10 mouse cellular contexts compared by ENCODE assay signal in the genomic region with DNA sequence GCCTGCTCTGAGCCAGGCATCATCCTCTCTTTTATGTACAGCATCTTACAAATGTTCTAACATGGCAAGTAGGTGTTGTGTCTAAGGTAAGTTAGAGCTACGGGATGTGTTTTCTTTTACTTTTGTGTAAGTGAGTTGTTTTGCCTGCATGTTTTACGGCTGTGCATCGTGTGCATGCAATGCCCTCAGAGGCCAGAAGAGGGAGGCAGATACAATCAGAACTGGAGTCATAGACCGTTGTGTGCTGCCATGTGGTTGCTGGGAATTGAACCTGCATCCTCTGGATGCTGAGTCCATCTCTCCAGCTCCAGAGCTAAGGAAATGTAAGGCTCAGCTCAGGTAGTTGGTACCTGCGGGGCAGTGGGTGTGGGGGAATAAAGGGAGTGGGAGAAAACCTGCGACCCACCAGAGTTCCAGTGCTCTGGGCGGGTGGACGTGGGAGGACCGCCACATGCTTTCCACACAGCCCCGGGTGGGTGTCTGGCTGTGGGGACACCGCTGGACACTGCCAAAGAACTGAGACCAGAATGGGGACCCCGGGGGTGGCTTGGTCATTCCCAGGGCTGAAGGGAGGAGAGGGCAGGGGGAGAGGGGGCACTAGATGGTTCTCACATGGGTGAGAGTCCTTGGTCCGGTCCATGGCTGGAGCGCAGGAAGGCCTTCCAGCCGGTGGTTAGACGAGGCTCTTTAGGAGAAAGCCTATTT.
DNase-seq lines count a peak whose midpoint lies in the region; ATAC-seq and TF ChIP-seq lines count a peak whose summit lies in the region.
"Had no signal": no experiment of that assay in that cellular context is flagged by ENCODE, and none has a peak within 500 bp of the region (broad histone marks: within the 10 kb centered on the region; RNA-seq: fewer than 3 reads in every experiment).

No protein-coding gene starts in this region.

- intact Hi-C loops in heart, adult 2 months (cut with DNase I): loop anchor here (2.0 to 10.0 kb wide), 5 partner anchors 35 to 373 kb away; no protein-coding TSS in a partner anchor
- intact Hi-C loops in heart, postnatal 36 days (cut with DNase I): loop anchor here (2.0 to 5.0 kb wide), 3 partner anchors 82 to 373 kb away; no protein-coding TSS in a partner anchor

- no peak for TF ChIP-seq EP300 in heart, adult 2 months (IDR thresholded peaks at IDR 0.05; ENCODE audit: insufficient read depth, low read depth, low read length)

- POLR2A ChIA-PET in Patski (lab: Charles Lee): interaction anchor here (0.8 kb wide), 1 partner anchor 96 kb away, joined by 3 read pairs; no protein-coding TSS in a partner anchor

- no peaks in the 10 kb centered on the region for H3K79me2 ChIP-seq in heart, adult 2 months (replicated peaks; ENCODE audit: control insufficient read depth, insufficient read depth, low read length)

- no peak overlapping the region for H3K9ac ChIP-seq in heart, adult 2 months (ENCODE audit: low read depth, low read length)
- no peak overlapping the region for H3K9ac ChIP-seq in lung, embryonic 14.5 days
- H3K9ac ChIP-seq in hindbrain, embryonic 12.5 days: no peak overlapping the region
- H3K9ac ChIP-seq: intestine, embryonic 15.5 days had no signal

- TF ChIP-seq CTCF in heart, adult 2 months (IDR thresholded peaks at IDR 0.05): peak; percentile 60
- peak; percentile 65 for TF ChIP-seq CTCF in lung, embryonic 14.5 days (IDR thresholded peaks at IDR 0.05; ENCODE audit: low read depth)
- TF ChIP-seq CTCF in Patski (IDR thresholded peaks at IDR 0.05): peak; percentile 60

- no peak for ATAC-seq in lung, embryonic 14.5 days (ENCODE audit: insufficient read depth)
- no peak for ATAC-seq in Patski
- no peak for ATAC-seq in hindbrain, embryonic 12.5 days (ENCODE audit: low FRiP score)
- ATAC-seq: intestine, embryonic 15.5 days had no signal

- no peaks in the 10 kb centered on the region for H3K36me3 ChIP-seq in heart, adult 2 months (ENCODE audit: control insufficient read depth, insufficient read depth, low read length)
- H3K36me3 ChIP-seq in lung, embryonic 14.5 days (ENCODE audit: insufficient read depth): no peaks in the 10 kb centered on the region
- H3K36me3 ChIP-seq in hindbrain, embryonic 12.5 days: no peaks in the 10 kb centered on the region
- H3K36me3 ChIP-seq: intestine, embryonic 15.5 days had no signal

- no peak for TF ChIP-seq POLR2A in heart, adult 2 months (IDR thresholded peaks at IDR 0.05; ENCODE audit: insufficient read depth, low read depth, low read length)

- no peak overlapping the region for H3K4me2 ChIP-seq in lung, embryonic 14.5 days
- no peak overlapping the region for H3K4me2 ChIP-seq in hindbrain, embryonic 12.5 days (replicated peaks)
- H3K4me2 ChIP-seq: intestine, embryonic 15.5 days had no signal

- no peaks in the 10 kb centered on the region for H3K9me3 ChIP-seq in lung, embryonic 14.5 days (ENCODE audit: low read depth, low read length)
- H3K9me3 ChIP-seq in hindbrain, embryonic 12.5 days (replicated peaks): no peaks in the 10 kb centered on the region; the same call in 1 of the 2 replicates
- H3K9me3 ChIP-seq: intestine, embryonic 15.5 days had no signal

- 93% methylated on average over 16 of the region's 16 CpGs for WGBS in heart, adult 2 months
- WGBS in lung, embryonic 14.5 days: 91% methylated on average over 16 of the region's 16 CpGs
- WGBS in hindbrain, embryonic 12.5 days: 91% methylated on average over 16 of the region's 16 CpGs

- in situ Hi-C loops in Patski (cut with MboI; ENCODE audit: low pct_unique_long_range_greater_than_20kb): loop anchor here (10.0 kb wide), 1 partner anchor 369 kb away; no protein-coding TSS in a partner anchor

- no peak overlapping the region for H3K4me3 ChIP-seq in heart, adult 2 months
- no peak overlapping the region for H3K4me3 ChIP-seq in lung, embryonic 14.5 days (ENCODE audit: low read depth, low read length)
- no peak overlapping the region for H3K4me3 ChIP-seq in hindbrain, embryonic 12.5 days
- H3K4me3 ChIP-seq: intestine, embryonic 15.5 days had no signal

- no peaks in the 10 kb centered on the region for H3K27me3 ChIP-seq in heart, adult 2 months (ENCODE audit: control insufficient read depth, insufficient read depth, low read length)
- no peaks in the 10 kb centered on the region for H3K27me3 ChIP-seq in lung, embryonic 14.5 days (ENCODE audit: insufficient read depth, low read length)
- no peaks in the 10 kb centered on the region for H3K27me3 ChIP-seq in Patski
- H3K27me3 ChIP-seq in hindbrain, embryonic 12.5 days: no peaks in the 10 kb centered on the region
- H3K27me3 ChIP-seq: intestine, embryonic 15.5 days had no signal

- CTCF ChIA-PET in Patski (lab: Charles Lee): interaction anchor here (1.7 to 4.7 kb wide), 4 partner anchors 25 to 373 kb away, joined by 3 to 76 read pairs (median 21); no protein-coding TSS in a partner anchor

- no peak overlapping the region for H3K27ac ChIP-seq in heart, adult 2 months
- no peak overlapping the region for H3K27ac ChIP-seq in lung, embryonic 14.5 days (ENCODE audit: low read depth)
- H3K27ac ChIP-seq in hindbrain, embryonic 12.5 days: no peak overlapping the region
- H3K27ac ChIP-seq: intestine, embryonic 15.5 days had no signal

- no peaks in the 10 kb centered on the region; the same call in 1 of the 2 replicates for H3K4me1 ChIP-seq in heart, adult 2 months (ENCODE audit: control insufficient read depth, insufficient read depth, low read length)
- no peaks in the 10 kb centered on the region for H3K4me1 ChIP-seq in lung, embryonic 14.5 days (ENCODE audit: insufficient read depth)
- H3K4me1 ChIP-seq in hindbrain, embryonic 12.5 days: no peaks in the 10 kb centered on the region
- H3K4me1 ChIP-seq: intestine, embryonic 15.5 days had no signal

- no peak for DNase-seq in heart, adult 2 months
- DNase-seq in heart, postnatal 36 days: no peak
- DNase-seq in lung, embryonic 14.5 days: peak; percentile 19
- DNase-seq in lung, postnatal 36 days: no peak
- no peak for DNase-seq in Patski (ENCODE audit: low read depth, low spot score)
- DNase-seq in naive thymus-derived CD4-positive, alpha-beta T cell, adult 2 months (ENCODE audit: low read depth): peak; percentile 21
- no peak for DNase-seq in layer of hippocampus, adult 9-11 months
- DNase-seq: right cerebral cortex, adult 18-20 months had no signal

Comparison
In these comparisons a context has a peak if more than half of its experiments do, and no peak if none do; other contexts are left out.
1. DNase-seq: peak in lung, embryonic 14.5 days (single experiment) and naive thymus-derived CD4-positive, alpha-beta T cell, adult 2 months (single experiment); none in heart, adult 2 months (0 of 2), heart, postnatal 36 days (0 of 2), lung, postnatal 36 days (single experiment), Patski (single experiment) and layer of hippocampus, adult 9-11 months (single experiment).
2. Peak in every context shown above with its lines, with median percentiles within 50 percentile points of each other: CTCF ChIP-seq.